Mouse (Mus musculus) kidney, postnatal 14 days (tissue): ENCODE measurements around the gene Hspa2.

Experiments
- DNase-seq: peaks from one replicate; pipeline ENCODE4 v3.0.0; 2022; ENCODE audit warnings: mixed read lengths

Hspa2 gene

DNA sequence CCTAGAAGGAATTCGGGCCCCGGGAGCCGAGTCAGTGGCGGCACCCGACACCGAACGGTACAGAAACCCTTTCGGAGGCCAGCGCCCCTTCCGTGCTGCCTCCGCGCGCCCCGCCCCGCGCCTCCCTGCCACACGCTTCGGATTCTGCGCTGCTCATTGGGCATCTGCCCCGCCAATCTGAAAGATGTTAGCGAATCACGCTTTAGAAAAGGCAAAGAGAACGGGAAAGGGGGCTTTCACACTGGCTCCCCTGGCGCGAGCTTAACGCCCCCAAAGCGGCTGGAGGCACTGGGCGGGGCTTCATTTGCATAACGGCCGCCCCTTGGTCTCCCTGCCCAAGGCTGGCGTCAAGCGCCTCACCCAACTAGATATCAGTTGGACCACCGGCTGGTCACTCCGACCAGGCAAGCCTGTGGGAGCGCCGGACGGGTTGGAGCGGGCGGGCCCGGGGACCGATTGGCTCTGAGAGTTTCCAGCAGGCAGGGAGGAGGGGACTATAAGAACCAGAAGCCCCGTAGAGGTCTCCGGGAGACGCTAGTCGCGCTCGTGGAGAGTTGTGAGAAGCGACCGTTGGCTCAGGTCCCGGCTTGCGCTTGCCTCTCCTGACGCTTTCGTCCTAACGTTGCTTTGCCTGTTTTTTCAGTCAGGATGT is at the start of gene Hspa2:
Gene Hspa2, plus strand, starts transcription at position 291 of the 652 bp plus-strand sequence.
- DNase-seq = peak; percentile 100

DNA sequence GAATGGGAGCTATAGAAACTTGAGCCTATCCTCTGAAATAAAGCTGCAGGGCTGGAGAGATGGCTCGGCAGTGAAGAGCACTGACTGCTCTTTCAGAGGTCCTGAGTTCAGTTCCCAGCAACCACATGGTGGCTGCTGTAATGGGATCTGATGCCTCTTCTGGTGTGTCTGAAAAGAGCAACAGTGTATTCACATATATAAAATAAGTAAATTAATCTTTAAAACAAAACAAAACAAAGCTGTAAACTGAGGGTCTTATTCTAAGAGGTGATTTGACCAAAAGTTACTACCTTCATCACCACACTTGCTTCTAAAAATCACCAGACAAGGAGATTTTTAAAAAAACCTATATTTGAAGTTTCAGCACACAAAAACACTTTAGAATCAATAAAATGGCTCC is 43.1 kb upstream of the Hspa2 start:
- DNase-seq = no peak

DNA sequence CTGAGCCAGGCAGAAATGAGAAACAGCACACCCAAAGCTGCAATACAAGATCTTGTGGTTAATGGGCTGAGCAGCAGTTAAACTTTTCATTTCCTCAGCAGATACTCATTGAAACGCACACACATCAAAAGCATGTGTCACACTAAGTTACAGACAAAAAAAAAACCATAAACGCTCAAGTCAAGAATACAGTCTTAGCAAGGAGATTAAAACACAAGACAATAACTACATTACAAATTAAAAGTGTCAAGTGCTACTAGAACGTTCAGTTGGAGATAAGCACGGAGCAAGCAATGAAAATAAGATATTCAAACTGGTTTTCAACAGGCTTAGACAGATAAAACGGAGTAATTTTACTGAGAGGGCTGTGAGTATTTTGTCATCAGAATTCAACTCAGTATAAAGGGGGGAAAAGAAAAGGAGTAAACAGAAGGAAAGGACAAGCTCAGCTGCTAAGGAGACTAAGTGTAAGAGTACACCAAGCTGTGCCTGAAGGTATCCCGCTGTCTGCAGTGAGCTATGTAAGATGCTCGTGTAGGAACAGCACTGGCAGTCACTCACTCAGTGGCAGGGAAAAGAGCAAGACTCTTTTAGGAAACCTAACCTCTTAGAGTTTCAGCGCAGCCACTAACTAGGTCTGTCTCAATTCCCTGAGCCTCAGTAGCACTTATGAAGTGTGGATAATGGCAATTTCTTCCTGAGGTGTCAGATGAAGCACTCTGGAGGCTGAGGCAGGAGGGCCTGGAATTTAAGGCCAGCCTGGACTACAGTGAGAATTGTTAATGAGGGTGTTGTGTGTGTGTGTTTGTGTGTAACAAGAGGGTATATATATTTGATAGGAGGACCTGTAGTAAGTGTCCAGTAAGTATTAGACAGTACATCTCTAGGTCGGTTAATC is 42.3 kb upstream of the Hspa2 start:
- DNase-seq = no peak

DNA sequence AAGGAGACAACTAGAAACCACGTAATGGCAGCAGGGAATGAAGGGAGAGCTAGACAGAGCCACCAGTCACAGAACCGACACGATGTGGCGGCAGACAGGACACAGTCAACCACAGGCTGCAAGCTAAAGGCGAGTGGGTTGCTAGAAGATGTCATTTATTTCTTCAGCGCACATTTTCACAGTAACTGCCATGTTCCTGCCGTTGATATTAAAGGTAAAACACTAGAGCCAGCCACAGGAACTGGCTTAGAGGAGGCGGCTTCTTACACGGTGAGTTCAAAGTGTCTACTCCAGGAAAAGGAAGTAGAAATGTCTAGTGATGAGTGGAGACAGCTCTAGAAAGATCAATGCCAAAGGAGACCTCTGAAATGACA is 41.7 kb upstream of the Hspa2 start:
- DNase-seq = no peak

DNA sequence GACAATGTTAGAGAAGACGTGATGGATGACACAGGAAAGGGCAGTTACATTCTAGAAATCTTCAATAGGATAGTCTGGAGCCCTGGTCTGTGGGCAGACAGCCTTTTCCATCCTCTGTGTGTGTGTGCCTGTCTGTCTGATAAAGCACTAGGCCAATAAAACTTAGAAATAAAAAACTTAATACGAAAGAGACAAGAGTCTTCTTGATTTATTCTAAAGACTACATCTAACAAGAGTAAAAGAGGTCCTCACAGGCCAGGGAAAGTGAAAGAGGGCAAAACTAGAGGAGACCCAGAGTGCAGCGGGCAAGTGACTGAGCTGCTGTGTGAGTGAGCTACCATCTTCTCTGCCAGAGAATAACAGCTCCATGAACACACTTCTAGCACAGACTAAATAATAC is 37.7 kb upstream of the Hspa2 start:
- no peak for DNase-seq

GRCm38 (mm10) chr12:76367096-76367995 is 36.6 kb upstream of the Hspa2 start:
- DNase-seq = peak; percentile 56

- no peak for DNase-seq
These were observed 35.7 kb upstream of the Hspa2 start for GRCm38 (mm10) chr12:76368201-76368789.

GRCm38 (mm10) chr12:76368790-76369205 is 35.2 kb upstream of the Hspa2 start:
- DNase-seq = no peak

GRCm38 (mm10) chr12:76369206-76369977 is 34.6 kb upstream of the Hspa2 start, which contains the start of gene Zbtb25:
Gene Zbtb25 (minus strand): TSS chr12:76369602.
- DNase-seq = peak; percentile 90

- peak; percentile 90 for DNase-seq
These were observed 33.8 kb upstream of the Hspa2 start, which contains the start of gene Zbtb1 for GRCm38 (mm10) chr12:76369978-76370830. Gene Zbtb1 (plus strand): TSS chr12:76370266.

DNA sequence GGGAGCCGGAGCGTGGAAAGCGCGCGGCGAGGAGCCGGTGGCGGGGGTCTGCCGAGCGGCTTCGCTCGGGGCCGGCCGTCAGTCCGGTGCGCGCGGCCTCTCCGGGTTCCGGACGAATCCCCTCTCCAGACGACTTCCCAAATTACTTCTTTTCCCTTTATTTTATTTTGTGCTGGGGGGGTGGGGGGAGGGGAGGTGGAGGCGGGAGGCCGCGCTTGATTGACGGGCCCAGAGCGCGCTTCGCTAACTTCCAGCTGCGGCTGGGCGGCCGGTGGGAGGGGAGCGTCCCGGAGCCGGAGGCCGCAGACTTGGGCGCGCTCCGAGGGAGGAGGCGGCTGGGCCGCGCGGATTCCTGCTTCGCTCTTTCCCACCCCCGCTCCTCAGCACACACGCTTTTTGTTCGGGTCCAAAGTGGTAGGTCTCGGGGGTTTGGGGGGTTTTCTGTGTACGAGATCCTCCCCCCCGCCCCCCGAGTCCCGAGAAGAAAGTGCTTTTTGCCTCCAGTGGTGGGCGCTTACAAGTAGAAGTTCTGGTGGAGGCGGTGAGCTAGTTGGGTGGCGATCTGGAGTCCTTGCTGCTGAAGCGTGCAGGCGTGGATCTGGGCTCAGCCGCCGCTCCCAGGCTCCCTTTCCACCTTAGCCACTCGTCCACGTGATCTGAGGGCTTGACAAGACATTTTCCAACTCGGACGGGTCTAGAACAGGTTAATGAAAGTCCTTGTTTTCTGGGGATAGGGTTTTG is 33.0 kb upstream of the Hspa2 start:
- DNase-seq = peak; percentile 89

GRCm38 (mm10) chr12:76372046-76372445 is 31.9 kb upstream of the Hspa2 start:
- DNase-seq = no peak

- DNase-seq = no peak
These were observed 30.8 kb upstream of the Hspa2 start for GRCm38 (mm10) chr12:76372881-76373818.

- DNase-seq = no peak
These were observed 30.0 kb upstream of the Hspa2 start for GRCm38 (mm10) chr12:76373991-76374390.

GRCm38 (mm10) chr12:76374911-76375310 is 29.1 kb upstream of the Hspa2 start:
- no peak for DNase-seq

DNA sequence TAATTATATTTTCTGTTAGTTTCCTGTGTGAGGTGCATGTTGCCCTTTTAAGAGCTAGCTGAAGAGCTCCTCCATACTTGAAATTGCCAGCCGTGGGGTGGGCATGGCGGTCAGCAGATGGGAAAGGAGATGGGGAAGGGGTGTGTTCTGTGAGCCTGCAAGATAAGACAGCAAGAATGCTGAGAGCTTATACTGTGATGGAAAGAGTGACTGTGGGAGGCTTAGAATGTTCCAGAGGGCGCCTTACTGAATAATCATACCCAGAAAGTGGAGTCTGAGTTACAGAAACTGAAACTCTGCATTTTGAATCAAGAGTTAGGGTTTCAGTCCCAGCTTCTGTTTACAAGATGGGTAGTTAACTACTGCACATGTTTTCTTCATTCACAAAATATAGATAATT is 28.5 kb upstream of the Hspa2 start:
- no peak for DNase-seq

DNA sequence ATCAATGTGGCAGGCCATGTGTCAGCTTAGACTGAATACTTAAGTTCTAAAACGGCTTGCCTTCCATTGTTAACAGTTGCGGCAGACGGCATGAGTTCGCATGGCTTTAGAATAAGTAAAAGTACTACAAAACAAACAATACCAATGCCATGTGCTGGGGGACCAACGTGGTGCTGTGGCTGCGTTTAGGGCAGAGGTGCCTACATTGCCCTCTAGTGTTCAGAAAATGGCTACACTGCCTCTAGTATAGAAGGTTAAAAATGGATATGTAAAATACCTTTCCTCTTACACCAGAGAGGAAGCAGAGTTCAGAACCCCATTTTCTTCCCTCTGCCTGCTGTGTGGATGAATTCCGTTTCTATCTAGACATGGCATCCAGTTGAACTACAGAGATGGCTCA is 27.3 kb upstream of the Hspa2 start:
- peak; percentile 33 for DNase-seq

GRCm38 (mm10) chr12:76377059-76377458 is 26.9 kb upstream of the Hspa2 start:
- no peak for DNase-seq

GRCm38 (mm10) chr12:76377726-76378125 is 26.2 kb upstream of the Hspa2 start:
- DNase-seq = no peak
